Mouse (Mus musculus): ENCODE results near the gene Ugt1a1. TPM values are rescaled to one million over a fixed set of nuclear protein-coding genes. Genes with fewer than 3 reads are reported as not detected.

The Ugt1a1 gene
- polyA plus RNA-seq, 1 experiment from 2014 or later, result not detected

DNA sequence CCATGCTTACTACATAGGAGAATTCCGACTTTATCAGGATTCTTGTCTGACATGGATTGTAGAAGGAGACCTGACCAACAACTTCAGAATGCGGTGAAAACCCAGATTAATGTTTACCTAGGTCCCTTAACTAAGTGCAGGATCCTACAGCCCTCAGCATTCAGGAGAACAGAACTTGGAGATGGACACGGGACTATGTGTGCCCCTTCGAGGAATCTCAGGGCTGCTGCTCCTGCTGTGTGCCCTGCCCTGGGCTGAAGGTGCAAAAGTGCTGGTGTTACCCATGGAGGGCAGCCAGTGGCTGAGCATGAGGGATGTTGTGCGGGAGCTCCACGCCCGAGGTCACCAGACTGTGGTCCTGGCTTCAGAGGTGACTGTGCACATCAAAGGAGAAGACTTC, 11.3 kb upstream of the Ugt1a1 start, which contains the start of gene Ugt1a2:
Gene Ugt1a2 (plus strand): TSS at position 146 of the 400 bp plus-strand sequence.
- Histone ChIP-seq H3K9me3 (ENCODE audit: control insufficient read depth, low read length) (peaks cover 8% of the 10 kb centered on the region), H3K4me1 (ENCODE audit: control insufficient read depth, insufficient read depth, low read depth, low read length) (0 out of 2 replicates have a peak, but pooled peaks cover 2% of the 10 kb centered on the region), H3K27ac (ENCODE audit: low read depth, low read length) (no peak within 1 kb of the TSS), H3K4me2 (ENCODE audit: low read length) (no peak within 1 kb of the TSS), H3K4me3 (ENCODE audit: low read length) (no peak within 1 kb of the TSS), H3K36me3 (ENCODE audit: control insufficient read depth, insufficient read depth, low read length) (no peaks in the 10 kb centered on the region), H3K27me3 (replicated peaks; ENCODE audit: control insufficient read depth, insufficient read depth, low read length) (no peaks in the 10 kb centered on the region), H3K9ac (ENCODE audit: low read depth, low read length) (no peak within 1 kb of the TSS)
- WGBS, result 85% methylated on average over 7 of the region's 7 CpGs
- ATAC-seq, result no peak

- 6% methylated on average over 57 of the region's 62 CpGs for WGBS
Observed at GRCm38 (mm10) chr1:88205294-88205922, 6.4 kb upstream of the Ugt1a1 start, which contains the start of gene Dnajb3. Gene Dnajb3 (minus strand): TSS chr1:88205782.

DNA sequence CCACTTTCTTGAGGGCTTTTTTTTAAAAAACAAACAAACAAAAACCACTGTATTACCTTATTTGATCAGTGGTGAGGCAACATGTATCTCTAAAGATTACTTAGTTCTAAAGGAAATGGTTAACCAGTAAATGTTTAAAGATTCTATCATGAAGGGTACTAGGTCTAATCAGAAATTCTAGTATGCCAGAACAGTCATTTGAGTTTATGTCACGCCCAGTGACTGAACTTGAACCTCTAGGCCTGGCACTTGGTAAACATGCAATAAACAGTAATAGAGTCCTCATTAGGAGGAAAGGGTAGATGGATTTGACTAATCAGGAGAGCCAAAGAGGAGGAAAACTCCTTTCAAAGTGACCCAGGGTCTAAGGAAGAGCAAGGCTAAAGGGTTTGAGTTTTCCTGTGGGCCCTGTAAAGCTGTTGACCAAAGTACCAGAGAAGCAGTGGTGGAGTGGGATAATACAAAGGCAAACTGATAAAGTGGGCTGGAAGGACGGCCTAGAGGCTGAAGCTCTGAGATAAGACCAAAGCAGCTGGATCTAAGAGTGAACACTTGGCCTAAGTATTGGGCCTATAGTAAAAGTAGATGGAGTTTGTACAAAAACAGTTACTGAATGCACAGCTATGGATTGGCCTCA, 4.8 kb upstream of the Ugt1a1 start:
- H3K4me2 ChIP-seq (ENCODE audit: low read length), result no peak overlapping the region
- H3K4me3 ChIP-seq (ENCODE audit: low read length), result no peak overlapping the region
- H3K9ac ChIP-seq (ENCODE audit: low read depth, low read length), result no peak overlapping the region
- H3K27ac ChIP-seq (ENCODE audit: low read depth, low read length), result no peak overlapping the region
- peaks cover 7% of the 10 kb centered on the region for H3K4me1 ChIP-seq (ENCODE audit: control insufficient read depth, insufficient read depth, low read depth, low read length)
- WGBS, result 82% methylated on average over 2 of the region's 2 CpGs
- H3K27me3 ChIP-seq (replicated peaks; ENCODE audit: control insufficient read depth, insufficient read depth, low read length), result no peaks in the 10 kb centered on the region
- H3K9me3 ChIP-seq (ENCODE audit: control insufficient read depth, low read length), result peaks cover 18% of the 10 kb centered on the region
- no peaks in the 10 kb centered on the region for H3K36me3 ChIP-seq (ENCODE audit: control insufficient read depth, insufficient read depth, low read length)
- no peak for ATAC-seq

More at GRCm38 (mm10) chr1:88205294-88205922, 6.4 kb upstream of the Ugt1a1 start, which contains the start of gene Dnajb3:
- peaks cover 11% of the 10 kb centered on the region for H3K9me3 ChIP-seq (ENCODE audit: control insufficient read depth, low read length)
- H3K4me1 ChIP-seq (ENCODE audit: control insufficient read depth, insufficient read depth, low read depth, low read length), result peaks cover 7% of the 10 kb centered on the region
- peak within 1 kb of the TSS; percentile 63 for H3K4me3 ChIP-seq (ENCODE audit: low read length)
- H3K27me3 ChIP-seq (replicated peaks; ENCODE audit: control insufficient read depth, insufficient read depth, low read length), result no peaks in the 10 kb centered on the region
- ATAC-seq, result peak; percentile 100
- no peaks in the 10 kb centered on the region for H3K36me3 ChIP-seq (ENCODE audit: control insufficient read depth, insufficient read depth, low read length)
- peak within 1 kb of the TSS; percentile 68 for H3K27ac ChIP-seq (ENCODE audit: low read depth, low read length)
- peak within 1 kb of the TSS; percentile 96 for H3K4me2 ChIP-seq (ENCODE audit: low read length)
- H3K9ac ChIP-seq (ENCODE audit: low read depth, low read length), result peak within 1 kb of the TSS; percentile 80

GRCm38 (mm10) chr1:88212341-88213045, 734 bp downstream of the Ugt1a1 start:
- Histone ChIP-seq H3K36me3 (ENCODE audit: control insufficient read depth, insufficient read depth, low read length) (no peaks in the 10 kb centered on the region), H3K4me2 (ENCODE audit: low read length) (no peak overlapping the region), H3K27ac (ENCODE audit: low read depth, low read length) (no peak overlapping the region), H3K4me3 (ENCODE audit: low read length) (no peak overlapping the region), H3K9me3 (ENCODE audit: control insufficient read depth, low read length) (peaks cover 62% of the 10 kb centered on the region), H3K9ac (ENCODE audit: low read depth, low read length) (no peak overlapping the region), H3K4me1 (ENCODE audit: control insufficient read depth, insufficient read depth, low read depth, low read length) (no peaks in the 10 kb centered on the region), H3K27me3 (replicated peaks; ENCODE audit: control insufficient read depth, insufficient read depth, low read length) (no peaks in the 10 kb centered on the region)
- 63% methylated on average over 8 of the region's 8 CpGs for WGBS
- ATAC-seq, result no peak

- H3K9ac ChIP-seq (ENCODE audit: low read depth, low read length), result no peak overlapping the region
Observed at GRCm38 (mm10) chr1:88213061-88213460, 1.3 kb downstream of the Ugt1a1 start.

DNA sequence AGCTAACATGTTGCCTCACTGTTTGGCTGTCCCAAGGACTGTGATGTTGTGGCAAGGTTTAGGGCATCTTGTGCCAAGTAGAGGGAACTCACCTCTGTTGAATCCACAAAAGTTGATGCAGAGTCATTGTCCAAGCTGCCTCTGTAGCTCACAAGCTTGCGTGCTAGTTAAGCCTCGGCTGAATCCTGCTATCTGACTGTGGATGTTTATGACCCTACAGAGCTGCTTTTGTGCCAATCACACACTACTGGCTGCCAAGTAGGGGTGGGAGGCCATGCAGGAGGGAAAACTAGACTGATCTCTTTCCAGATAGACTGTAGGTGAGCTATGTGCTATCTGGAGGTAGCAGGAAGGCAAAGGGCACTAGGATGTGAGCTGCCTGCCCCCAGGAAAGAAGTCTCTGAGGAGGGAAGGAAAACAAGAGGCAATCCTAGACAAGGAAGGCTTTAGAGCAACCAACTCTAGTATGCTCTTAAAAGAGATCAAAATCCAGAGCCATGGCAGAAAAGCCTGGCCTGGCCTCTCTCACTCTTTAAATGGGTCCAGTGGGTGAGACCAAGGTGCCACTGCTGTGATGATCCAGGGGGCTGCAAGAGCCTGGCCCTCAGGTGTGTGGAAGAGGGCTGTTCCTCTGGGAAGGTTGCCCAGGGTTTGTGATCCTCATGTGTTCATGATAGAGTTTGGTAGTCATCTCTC, 2.2 kb downstream of the Ugt1a1 start:
- Histone ChIP-seq H3K4me3 (ENCODE audit: low read length) (no peak overlapping the region), H3K27ac (ENCODE audit: low read depth, low read length) (no peak overlapping the region), H3K9me3 (ENCODE audit: control insufficient read depth, low read length) (peaks cover 64% of the 10 kb centered on the region), H3K9ac (ENCODE audit: low read depth, low read length) (no peak overlapping the region), H3K4me2 (ENCODE audit: low read length) (no peak overlapping the region), H3K4me1 (ENCODE audit: control insufficient read depth, insufficient read depth, low read depth, low read length) (no peaks in the 10 kb centered on the region), H3K27me3 (replicated peaks; ENCODE audit: control insufficient read depth, insufficient read depth, low read length) (no peaks in the 10 kb centered on the region), H3K36me3 (ENCODE audit: control insufficient read depth, insufficient read depth, low read length) (no peaks in the 10 kb centered on the region)
- 84% methylated on average over 2 of the region's 2 CpGs for WGBS
- no peak; the same call in 1 of the 2 replicates for ATAC-seq

More at GRCm38 (mm10) chr1:88213061-88213460, 1.3 kb downstream of the Ugt1a1 start:
- Histone ChIP-seq H3K4me3 (ENCODE audit: low read length) (no peak overlapping the region), H3K9me3 (ENCODE audit: control insufficient read depth, low read length) (peaks cover 64% of the 10 kb centered on the region), H3K4me2 (ENCODE audit: low read length) (no peak overlapping the region), H3K27me3 (replicated peaks; ENCODE audit: control insufficient read depth, insufficient read depth, low read length) (no peaks in the 10 kb centered on the region), H3K36me3 (ENCODE audit: control insufficient read depth, insufficient read depth, low read length) (no peaks in the 10 kb centered on the region), H3K27ac (ENCODE audit: low read depth, low read length) (no peak overlapping the region), H3K4me1 (ENCODE audit: control insufficient read depth, insufficient read depth, low read depth, low read length) (no peaks in the 10 kb centered on the region)
- ATAC-seq, result no peak
- WGBS, result 77% methylated on average over 1 of the region's 1 CpGs

- Histone ChIP-seq H3K4me3 (ENCODE audit: low read length) (no peak overlapping the region), H3K9ac (ENCODE audit: low read depth, low read length) (no peak overlapping the region), H3K4me2 (ENCODE audit: low read length) (no peak overlapping the region), H3K27me3 (replicated peaks; ENCODE audit: control insufficient read depth, insufficient read depth, low read length) (no peaks in the 10 kb centered on the region), H3K9me3 (ENCODE audit: control insufficient read depth, low read length) (peaks cover 64% of the 10 kb centered on the region), H3K36me3 (ENCODE audit: control insufficient read depth, insufficient read depth, low read length) (no peaks in the 10 kb centered on the region), H3K27ac (ENCODE audit: low read depth, low read length) (no peak overlapping the region), H3K4me1 (ENCODE audit: control insufficient read depth, insufficient read depth, low read depth, low read length) (no peaks in the 10 kb centered on the region)
- ATAC-seq, result no peak
- WGBS, result 81% methylated on average over 2 of the region's 2 CpGs
Observed at GRCm38 (mm10) chr1:88214462-88214952, 2.7 kb downstream of the Ugt1a1 start.

GRCm38 (mm10) chr1:88215466-88216380, 4.0 kb downstream of the Ugt1a1 start:
- H3K27ac ChIP-seq (ENCODE audit: low read depth, low read length), result no peak overlapping the region
- peaks cover 61% of the 10 kb centered on the region for H3K9me3 ChIP-seq (ENCODE audit: control insufficient read depth, low read length)
- H3K4me2 ChIP-seq (ENCODE audit: low read length), result no peak overlapping the region
- ATAC-seq, result no peak
- no peaks in the 10 kb centered on the region for H3K27me3 ChIP-seq (replicated peaks; ENCODE audit: control insufficient read depth, insufficient read depth, low read length)
- no peak overlapping the region for H3K9ac ChIP-seq (ENCODE audit: low read depth, low read length)
- no peak overlapping the region for H3K4me3 ChIP-seq (ENCODE audit: low read length)
- no peaks in the 10 kb centered on the region for H3K36me3 ChIP-seq (ENCODE audit: control insufficient read depth, insufficient read depth, low read length)
- 70% methylated on average over 10 of the region's 10 CpGs for WGBS
- H3K4me1 ChIP-seq (ENCODE audit: control insufficient read depth, insufficient read depth, low read depth, low read length), result no peaks in the 10 kb centered on the region

All from hindbrain, embryonic 16.5 days (tissue).